Mouse (Mus musculus) neutrophil, adult 83 days (primary cell): Measurements from ENCODE around the gene Bahd1. TPM values are rescaled to one million over a fixed set of nuclear protein-coding genes. Genes with fewer than 3 reads are reported as not detected.

Source experiments
- total RNA-seq, 2 experiments: library from RNA; stranded (reverse); gene quantifications; one replicate each; pipeline ENCODE4 v1.2.4; 2023

Bahd1 gene
- total RNA-seq, result 10 to 100 TPM in 1 of 2 experiments, 1 to 10 TPM in 1; 8.5 to 11.6 TPM

GRCm38 (mm10) chr2:118899981-118900825 lies at the start of gene Bahd1:
Gene Bahd1, plus strand, starts transcription at chr2:118900377.

GRCm38 (mm10) chr2:118861454-118862339 lies 38.5 kb upstream of the Bahd1 start, which contains the start of gene Ivd:
Gene Ivd, plus strand, starts transcription at chr2:118861954.

GRCm38 (mm10) chr2:118926361-118926997 lies 26.3 kb downstream of the Bahd1 start, which contains the start of gene Chst14:
Gene Chst14, plus strand, starts transcription at chr2:118926496.

Other genes starting within 250 kb of the Bahd1 start
- gene Pak6, start 237.1 kb upstream of the Bahd1 start, total RNA-seq, result not detected
- under 1 TPM; 0.70 to 0.93 TPM for gene Ankrd63, start 196.4 kb upstream of the Bahd1 start, total RNA-seq
- gene Plcb2, start 171.9 kb upstream of the Bahd1 start, total RNA-seq, result 100 to 1,000 TPM; 163 to 171 TPM
- 10 to 100 TPM; 12.9 to 13.3 TPM for gene Inafm2, start 154.6 kb upstream of the Bahd1 start, total RNA-seq
- under 1 TPM; 0.20 to 0.33 TPM for gene Ccdc9b, start 137.7 kb upstream of the Bahd1 start, total RNA-seq
- gene Phgr1, start 127.6 kb upstream of the Bahd1 start, total RNA-seq, result not detected
- gene Disp2, start 120.7 kb upstream of the Bahd1 start, total RNA-seq, result under 1 TPM in 1 of 2 experiments, not detected in 1; 0.04 TPM
- gene Knstrn, start 86.4 kb upstream of the Bahd1 start, total RNA-seq, result 10 to 100 TPM; 53.2 to 58.7 TPM
- gene Ivd, start 38.4 kb upstream of the Bahd1 start, total RNA-seq, result 10 to 100 TPM; 29.2 to 30.5 TPM
- 1 to 10 TPM; 3.4 TPM for gene Chst14, start 26.1 kb downstream of the Bahd1 start, total RNA-seq
- gene Ccdc32, start 129.0 kb downstream of the Bahd1 start, total RNA-seq, result 1 to 10 TPM; 5.9 to 7.0 TPM
- gene Rpusd2, start 134.4 kb downstream of the Bahd1 start, total RNA-seq, result 1 to 10 TPM; 2.6 to 3.1 TPM
- 10 to 100 TPM; 36.3 to 43.6 TPM for gene Knl1, start 146.7 kb downstream of the Bahd1 start, total RNA-seq
- 10 to 100 TPM; 17.8 to 20.4 TPM for gene Rad51, start 212.4 kb downstream of the Bahd1 start, total RNA-seq